Mouse (Mus musculus) megakaryocyte, embryonic 14.5 days (primary cell): Measurements from ENCODE around the gene Tbc1d20.

ENCODE experiments used
- FLI1 ChIP-seq: IDR thresholded peaks from 2 replicates; pipeline ENCODE4 v1.6.1; 2012; ENCODE audit warnings: low read length, inconsistent platforms, mixed read lengths
- GATA1 ChIP-seq: IDR thresholded peaks from 3 replicates; pipeline ENCODE4 v1.6.1; 2012; ENCODE audit warnings: mixed read lengths, low read length, inconsistent platforms, borderline replicate concordance

DNA sequence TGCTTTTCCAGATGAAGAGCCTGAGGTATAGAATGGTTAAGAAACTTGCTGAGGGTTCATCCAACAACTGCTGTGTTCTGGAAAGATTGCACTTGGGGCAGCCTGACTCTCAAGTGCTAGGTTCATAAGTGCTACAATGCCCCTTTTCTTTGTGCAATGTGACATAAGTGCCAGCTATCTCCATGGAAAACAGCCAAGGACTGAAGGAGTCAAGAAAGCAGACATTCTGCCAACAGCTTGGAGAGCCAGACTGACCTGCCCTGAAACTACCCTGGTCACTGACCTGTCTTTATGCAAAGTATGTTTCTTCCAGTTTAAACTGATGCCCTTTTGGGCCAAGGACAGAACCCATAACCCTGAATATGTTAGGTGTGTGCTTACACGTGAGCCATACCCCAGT lies 43.2 kb downstream of the Tbc1d20 start:
- no peak for TF ChIP-seq GATA1
- no peak for TF ChIP-seq FLI1
